ENCODE assay signal across 20 mouse cellular contexts in genomic region chr7:4912248-4912647, GRCm38 (mm10). TPM values are rescaled to one million over a fixed set of nuclear protein-coding genes. Genes with fewer than 3 reads are reported as not detected.
DNase-seq lines count a peak whose midpoint lies in the region; ATAC-seq and TF ChIP-seq lines count a peak whose summit lies in the region.
"Had no signal": no experiment of that assay in that cellular context is flagged by ENCODE, and none has a peak within 500 bp of the region (broad histone marks: within the 10 kb centered on the region; RNA-seq: fewer than 3 reads in every experiment).

No protein-coding gene starts in this region.

- WGBS in forebrain, postnatal 0 days = 67% methylated on average over 5 of the region's 5 CpGs
- WGBS in forebrain, embryonic 16.5 days = 63% methylated on average over 5 of the region's 5 CpGs
- WGBS in lung, postnatal 0 days = 65% methylated on average over 5 of the region's 5 CpGs

- H3K36me3 ChIP-seq in forebrain, postnatal 0 days (ENCODE audit: insufficient read depth) = no peaks in the 10 kb centered on the region
- H3K36me3 ChIP-seq in forebrain, embryonic 16.5 days (ENCODE audit: control insufficient read depth, insufficient read depth) = no peaks in the 10 kb centered on the region
- no peaks in the 10 kb centered on the region for H3K36me3 ChIP-seq in lung, postnatal 0 days (ENCODE audit: insufficient read depth, low read length)
- H3K36me3 ChIP-seq: neural tube, embryonic 12.5 days had no signal

- H3K9ac ChIP-seq in forebrain, postnatal 0 days = no peak overlapping the region
- no peak overlapping the region for H3K9ac ChIP-seq in forebrain, embryonic 16.5 days (replicated peaks; ENCODE audit: low read depth, low read length)
- H3K9ac ChIP-seq in lung, postnatal 0 days (replicated peaks; ENCODE audit: low read depth) = no peak overlapping the region
- H3K9ac ChIP-seq: limb, embryonic 12.5 days; liver, postnatal 0 days; midbrain, embryonic 12.5 days; neural tube, embryonic 12.5 days had no signal

- H3K9me3 ChIP-seq in forebrain, postnatal 0 days (ENCODE audit: low read length) = no peaks in the 10 kb centered on the region
- H3K9me3 ChIP-seq in forebrain, embryonic 16.5 days (ENCODE audit: control insufficient read depth, low read length) = no peaks in the 10 kb centered on the region
- no peaks in the 10 kb centered on the region for H3K9me3 ChIP-seq in lung, postnatal 0 days (ENCODE audit: low read length)
- H3K9me3 ChIP-seq: heart, embryonic 10.5 days; limb, embryonic 12.5 days; midbrain, embryonic 12.5 days; neural tube, embryonic 12.5 days had no signal

- TF ChIP-seq EP300 in lung, postnatal 0 days (IDR thresholded peaks at IDR 0.05) = no peak

- H3K4me1 ChIP-seq in forebrain, postnatal 0 days (ENCODE audit: insufficient read depth) = peaks cover 9% of the 10 kb centered on the region; the same call in 1 of the 2 replicates
- H3K4me1 ChIP-seq in forebrain, embryonic 16.5 days (replicated peaks; ENCODE audit: control insufficient read depth, insufficient read depth, low read length) = peaks cover 17% of the 10 kb centered on the region
- peaks cover 4% of the 10 kb centered on the region; the same call in 1 of the 2 replicates for H3K4me1 ChIP-seq in lung, postnatal 0 days (ENCODE audit: insufficient read depth, low read depth, low read length)

- H3K27me3 ChIP-seq in forebrain, postnatal 0 days (ENCODE audit: insufficient read depth, low read length) = no peaks in the 10 kb centered on the region
- no peaks in the 10 kb centered on the region for H3K27me3 ChIP-seq in forebrain, embryonic 16.5 days (replicated peaks; ENCODE audit: control insufficient read depth, insufficient read depth, low read length)
- H3K27me3 ChIP-seq in lung, postnatal 0 days (replicated peaks; ENCODE audit: insufficient read depth, low read length) = no peaks in the 10 kb centered on the region
- H3K27me3 ChIP-seq: limb, embryonic 12.5 days; neural tube, embryonic 12.5 days; Patski had no signal

- no peak overlapping the region for H3K27ac ChIP-seq in forebrain, postnatal 0 days (ENCODE audit: low read depth, low read length)
- no peak overlapping the region for H3K27ac ChIP-seq in forebrain, embryonic 16.5 days (ENCODE audit: low read length)
- no peak overlapping the region for H3K27ac ChIP-seq in lung, postnatal 0 days (ENCODE audit: low read length)
- H3K27ac ChIP-seq: heart, embryonic 10.5 days; limb, embryonic 12.5 days; midbrain, embryonic 12.5 days; neural tube, embryonic 12.5 days had no signal

- 0 out of 2 replicates have a peak overlapping the region, but pooled peaks have one; percentile 8 for H3K4me2 ChIP-seq in forebrain, postnatal 0 days (ENCODE audit: low read depth)
- no peak overlapping the region for H3K4me2 ChIP-seq in forebrain, embryonic 16.5 days (ENCODE audit: low read length)
- H3K4me2 ChIP-seq in lung, postnatal 0 days (replicated peaks; ENCODE audit: low read depth, low read length) = no peak overlapping the region
- H3K4me2 ChIP-seq: limb, embryonic 12.5 days; midbrain, embryonic 12.5 days; neural tube, embryonic 12.5 days had no signal

- peak; percentile 16 for DNase-seq in forebrain, postnatal 0 days
- DNase-seq in retina, postnatal 1 day = peak; percentile 52
- DNase-seq in retina, embryonic 14.5 days (ENCODE audit: low spot score) = no peak
- DNase-seq in adipocyte (ENCODE audit: low spot score) = peak; percentile 61
- DNase-seq in frontal cortex, postnatal 25 days (ENCODE audit: low spot score in 2 of 2) = no peak
- no peak for DNase-seq in lung, postnatal 0 days (ENCODE audit: low spot score)
- no peak for DNase-seq in layer of hippocampus, adult 9-10 months (ENCODE audit: low spot score)
- DNase-seq: adrenal gland, adult 8-10 months; kidney, adult 11 months had no signal

- no peak for ATAC-seq in forebrain, postnatal 0 days
- ATAC-seq in forebrain, embryonic 16.5 days = no peak
- no peak for ATAC-seq in lung, postnatal 0 days
- ATAC-seq: forebrain, embryonic 14.5 days; liver, postnatal 0 days; Patski had no signal

- H3K4me3 ChIP-seq in forebrain, postnatal 0 days (ENCODE audit: low read depth, low read length) = no peak overlapping the region
- no peak overlapping the region for H3K4me3 ChIP-seq in forebrain, embryonic 16.5 days (replicated peaks; ENCODE audit: low read length)
- H3K4me3 ChIP-seq in lung, postnatal 0 days (ENCODE audit: low read depth, low read length) = no peak overlapping the region
- H3K4me3 ChIP-seq: heart, embryonic 10.5 days; limb, embryonic 12.5 days; midbrain, embryonic 12.5 days; neural tube, embryonic 12.5 days had no signal

- no peak for TF ChIP-seq CTCF in forebrain, postnatal 0 days (IDR thresholded peaks at IDR 0.05; ENCODE audit: low read depth)
- TF ChIP-seq CTCF in lung, postnatal 0 days (IDR thresholded peaks at IDR 0.05) = no peak

RNA-seq across cellular contexts. Expression of gene Zfp628, which starts 2.8 kb away (rescaled TPM):
- 5.4 and 9.2 TPM in 2 replicates for total RNA-seq in forebrain, postnatal 0 days (2014; rRNA removed)
- 5.8 and 6.0 TPM in 2 replicates for polyA plus RNA-seq in forebrain, postnatal 0 days (2015; fragmentation: Nextera tagmentation; extraction: Ambion mirVana)
- 3.4 and 3.9 TPM in 2 replicates for polyA plus RNA-seq in forebrain, embryonic 16.5 days (2015; fragmentation: Nextera tagmentation; extraction: Ambion mirVana)
- polyA plus RNA-seq in lung, postnatal 0 days (2015; fragmentation: Nextera tagmentation; extraction: Ambion mirVana) = 2.7 TPM in 2 replicates

RNA-seq across cellular contexts. Expression of gene Gm36210, which starts 5.9 kb away (rescaled TPM):
- total RNA-seq in forebrain, postnatal 0 days (2014; rRNA removed) = 0.48 and 0.85 TPM in 2 replicates
- 0.29 and 0.47 TPM in 2 replicates for polyA plus RNA-seq in forebrain, postnatal 0 days (2015; fragmentation: Nextera tagmentation; extraction: Ambion mirVana)
- 0.25 and 0.60 TPM in 2 replicates for polyA plus RNA-seq in forebrain, embryonic 16.5 days (2015; fragmentation: Nextera tagmentation; extraction: Ambion mirVana)
- not detected in 2 replicates for polyA plus RNA-seq in lung, postnatal 0 days (2015; fragmentation: Nextera tagmentation; extraction: Ambion mirVana)
- total RNA-seq: common myeloid progenitor, adult 5-6 weeks; gastrocnemius, postnatal 14 days; heart, postnatal 25 days had no signal
- polyA plus RNA-seq: limb, embryonic 12.5 days; liver, postnatal 0 days; midbrain, embryonic 12.5 days; Patski had no signal

RNA-seq across cellular contexts. Expression of gene Nat14, which starts 9.6 kb away (rescaled TPM):
- total RNA-seq in forebrain, postnatal 0 days (2014; rRNA removed) = 45.5 and 69.9 TPM in 2 replicates
- polyA plus RNA-seq in forebrain, postnatal 0 days (2015; fragmentation: Nextera tagmentation; extraction: Ambion mirVana) = 20.5 and 54.3 TPM in 2 replicates
- polyA plus RNA-seq in forebrain, embryonic 16.5 days (2015; fragmentation: Nextera tagmentation; extraction: Ambion mirVana) = 32.0 and 38.3 TPM in 2 replicates
- polyA plus RNA-seq in lung, postnatal 0 days (2015; fragmentation: Nextera tagmentation; extraction: Ambion mirVana) = 1.1 and 2.3 TPM in 2 replicates

RNA-seq across cellular contexts. Expression of gene Ssc5d, which starts 13.3 kb away (rescaled TPM):
- 0.54 and 1.7 TPM in 2 replicates for total RNA-seq in forebrain, postnatal 0 days (2014; rRNA removed)
- polyA plus RNA-seq in forebrain, postnatal 0 days (2015; fragmentation: Nextera tagmentation; extraction: Ambion mirVana) = 0.51 and 0.63 TPM in 2 replicates
- polyA plus RNA-seq in forebrain, embryonic 16.5 days (2015; fragmentation: Nextera tagmentation; extraction: Ambion mirVana) = 0.34 and 0.39 TPM in 2 replicates
- 1.4 and 1.7 TPM in 2 replicates for polyA plus RNA-seq in lung, postnatal 0 days (2015; fragmentation: Nextera tagmentation; extraction: Ambion mirVana)
- total RNA-seq: common myeloid progenitor, adult 5-6 weeks had no signal

RNA-seq across cellular contexts. Expression of gene Isoc2a, which starts 35.3 kb away (rescaled TPM):
- total RNA-seq in forebrain, postnatal 0 days (2014; rRNA removed) = 4.8 and 4.9 TPM in 2 replicates
- polyA plus RNA-seq in forebrain, postnatal 0 days (2015; fragmentation: Nextera tagmentation; extraction: Ambion mirVana) = 0.26 and 0.39 TPM in 2 replicates
- polyA plus RNA-seq in forebrain, embryonic 16.5 days (2015; fragmentation: Nextera tagmentation; extraction: Ambion mirVana) = 0.52 and 0.92 TPM in 2 replicates
- 0.53 and 0.57 TPM in 2 replicates for polyA plus RNA-seq in lung, postnatal 0 days (2015; fragmentation: Nextera tagmentation; extraction: Ambion mirVana)

Comparison
In these comparisons a context has a peak if more than half of its experiments do, and no peak if none do; other contexts are left out.
1. DNase-seq: peak in forebrain, postnatal 0 days (single experiment), retina, postnatal 1 day (single experiment) and adipocyte (single experiment); none in retina, embryonic 14.5 days (single experiment), frontal cortex, postnatal 25 days (0 of 2), lung, postnatal 0 days (single experiment) and layer of hippocampus, adult 9-10 months (single experiment).